Mouse (Mus musculus): ENCODE measurements at regions not wholly inside any gene's neighbourhood (a gene's known extent, or its start where the extent isn't known, plus 50 kb on each side); places are given as distances from the start of the nearest gene placed in this dataset.

GRCm38 (mm10) chr19:30289721-30290120 lies 57.0 kb downstream of the Mbl2 start:
- DNase-seq (ENCODE audit: low spot score in 2 of 2) = no peak

- peak; percentile 29 to 55 for DNase-seq (ENCODE audit: low spot score in 2 of 2)
Measured at GRCm38 (mm10) chr19:30295263-30295704, 62.5 kb downstream of the Mbl2 start.

GRCm38 (mm10) chr19:30296024-30296423 lies 63.3 kb downstream of the Mbl2 start:
- DNase-seq (ENCODE audit: low spot score in 2 of 2) = no peak

GRCm38 (mm10) chr19:30299536-30299935 lies 66.8 kb downstream of the Mbl2 start:
- DNase-seq (ENCODE audit: low spot score in 2 of 2) = no peak

- DNase-seq (ENCODE audit: low spot score in 2 of 2) = no peak
Measured at GRCm38 (mm10) chr19:30302281-30302680, 69.5 kb downstream of the Mbl2 start.

- DNase-seq (ENCODE audit: low spot score in 2 of 2) = no peak
Measured at GRCm38 (mm10) chr19:30306379-30306778, 73.6 kb downstream of the Mbl2 start.

GRCm38 (mm10) chr19:30306919-30307318 lies 74.2 kb downstream of the Mbl2 start:
- no peak for DNase-seq (ENCODE audit: low spot score in 2 of 2)

- DNase-seq (ENCODE audit: low spot score in 2 of 2) = no peak
Measured at GRCm38 (mm10) chr19:30317314-30317713, 84.6 kb downstream of the Mbl2 start.

GRCm38 (mm10) chr19:30327693-30328092 lies 95.0 kb downstream of the Mbl2 start:
- no peak for DNase-seq (ENCODE audit: low spot score in 2 of 2)

GRCm38 (mm10) chr19:30328886-30329285 lies 96.1 kb downstream of the Mbl2 start:
- DNase-seq (ENCODE audit: low spot score in 2 of 2) = no peak

- DNase-seq (ENCODE audit: low spot score in 2 of 2) = no peak
Measured at GRCm38 (mm10) chr19:30330792-30331191, 98.0 kb downstream of the Mbl2 start.

GRCm38 (mm10) chr19:30331850-30332249 lies 99.1 kb downstream of the Mbl2 start:
- DNase-seq (ENCODE audit: low spot score in 2 of 2) = no peak

- no peak for DNase-seq (ENCODE audit: low spot score in 2 of 2)
Measured at GRCm38 (mm10) chr19:30344401-30344800, 111.7 kb downstream of the Mbl2 start.

- DNase-seq (ENCODE audit: low spot score in 2 of 2) = no peak
Measured at GRCm38 (mm10) chr19:30348924-30349323, 116.2 kb downstream of the Mbl2 start.

GRCm38 (mm10) chr19:30354981-30355380 lies 122.2 kb downstream of the Mbl2 start:
- DNase-seq (ENCODE audit: low spot score in 2 of 2) = no peak

- DNase-seq (ENCODE audit: low spot score in 2 of 2) = no peak
Measured at GRCm38 (mm10) chr19:30358961-30359360, 126.2 kb downstream of the Mbl2 start.

- no peak for DNase-seq (ENCODE audit: low spot score in 2 of 2)
Measured at GRCm38 (mm10) chr19:30371901-30372300, 139.2 kb downstream of the Mbl2 start.

- peak; percentile 1 to 2 for DNase-seq (ENCODE audit: low spot score in 2 of 2)
Measured at GRCm38 (mm10) chr19:30379767-30380166, 147.0 kb downstream of the Mbl2 start.

- DNase-seq (ENCODE audit: low spot score in 2 of 2) = no peak
Measured at GRCm38 (mm10) chr19:30380515-30381206, 147.9 kb downstream of the Mbl2 start.

GRCm38 (mm10) chr19:30393791-30394190 lies 155.7 kb downstream of the Dkk1 start:
- DNase-seq (ENCODE audit: low spot score in 2 of 2) = no peak

- no peak for DNase-seq (ENCODE audit: low spot score in 2 of 2)
Measured at GRCm38 (mm10) chr19:30406943-30407342, 142.5 kb downstream of the Dkk1 start.

- no peak for DNase-seq (ENCODE audit: low spot score in 2 of 2)
Measured at GRCm38 (mm10) chr19:30419556-30420280, 129.7 kb downstream of the Dkk1 start.

- DNase-seq (ENCODE audit: low spot score in 2 of 2) = no peak
Measured at GRCm38 (mm10) chr19:30425627-30426026, 123.8 kb downstream of the Dkk1 start.

All from right cerebral cortex, adult 2 months (tissue).